Mouse (Mus musculus): ENCODE results near the gene Olfr1080. TPM values are rescaled to one million over a fixed set of nuclear protein-coding genes. Genes with fewer than 3 reads are reported as not detected.

Gene Olfr1080
- not detected for polyA plus RNA-seq (2017; shearing (Covaris generic))

GRCm38 (mm10) chr2:86558135-86558534 is at the start of gene Olfr1080:
TSS of gene Olfr1080 (minus strand) at chr2:86558235.

DNA sequence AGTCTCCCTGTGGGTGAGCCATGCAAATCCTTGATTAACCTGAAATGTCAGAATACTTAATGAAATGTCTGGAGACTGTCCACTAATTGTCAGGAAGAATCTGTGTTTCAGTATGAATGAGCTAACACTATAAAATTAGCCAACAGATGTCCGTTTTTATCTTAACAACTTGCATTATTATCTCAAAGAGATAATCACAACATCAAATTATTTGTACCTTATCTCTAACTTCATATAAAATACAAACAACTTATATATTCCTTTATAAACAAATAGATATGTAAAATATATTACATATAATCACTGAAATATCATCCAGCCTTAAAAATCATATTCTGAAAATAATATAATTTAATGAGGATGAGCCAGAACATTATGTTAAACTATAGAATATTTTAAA is 40.8 kb upstream of the Olfr1080 start, which contains the start of gene Olfr1082:
Gene Olfr1082, minus strand, starts transcription at position 101 of the 400 bp plus-strand sequence.

DNA sequence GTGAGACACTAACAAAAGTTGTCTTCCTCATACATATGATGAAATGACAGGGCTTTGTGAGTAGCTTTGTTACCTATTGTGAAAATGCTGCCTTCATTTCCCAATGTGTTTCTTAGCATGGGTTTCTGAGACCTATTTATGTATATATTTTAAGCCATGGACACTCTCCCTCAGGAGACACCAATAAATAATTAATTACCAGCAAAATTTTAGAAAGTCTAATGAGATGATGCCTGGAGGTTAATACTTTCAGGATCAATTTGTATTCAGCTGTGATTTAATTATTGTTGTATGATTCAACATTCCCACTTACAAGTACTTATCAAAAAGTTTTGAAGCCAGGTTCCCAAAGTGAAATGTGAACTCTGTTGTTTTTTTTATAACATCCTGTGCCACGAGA is 15.7 kb downstream of the Olfr1080 start, which contains the start of gene Olfr1079:
Gene Olfr1079, minus strand, starts transcription at position 101 of the 400 bp plus-strand sequence.

GRCm38 (mm10) chr2:86508161-86508560 is 49.9 kb downstream of the Olfr1080 start, which contains the start of gene Olfr1076:
TSS of gene Olfr1076 (plus strand) at chr2:86508461.

Other genes starting within 250 kb of the Olfr1080 start
- gene Olfr1053, start 243.0 kb downstream of the Olfr1080 start, polyA plus RNA-seq (2017; shearing (Covaris generic)), result not detected
- not detected for gene Olfr1054, start 222.8 kb downstream of the Olfr1080 start, polyA plus RNA-seq (2017; shearing (Covaris generic))
- gene Olfr1055, start 208.0 kb downstream of the Olfr1080 start, polyA plus RNA-seq (2017; shearing (Covaris generic)), result not detected
- gene Olfr1056, start 195.8 kb downstream of the Olfr1080 start, polyA plus RNA-seq (2017; shearing (Covaris generic)), result not detected
- gene Olfr1057, start 179.8 kb downstream of the Olfr1080 start, polyA plus RNA-seq (2017; shearing (Covaris generic)), result not detected
- gene Olfr1058, start 169.7 kb downstream of the Olfr1080 start, polyA plus RNA-seq (2017; shearing (Covaris generic)), result not detected
- gene Olfr1061, start 144.2 kb downstream of the Olfr1080 start, polyA plus RNA-seq (2017; shearing (Covaris generic)), result not detected
- not detected for gene Olfr1062, start 131.5 kb downstream of the Olfr1080 start, polyA plus RNA-seq (2017; shearing (Covaris generic))
- not detected for gene Olfr1065, start 107.6 kb downstream of the Olfr1080 start, polyA plus RNA-seq (2017; shearing (Covaris generic))
- not detected for gene Olfr1066, start 102.0 kb downstream of the Olfr1080 start, polyA plus RNA-seq (2017; shearing (Covaris generic))
- not detected for gene Olfr228, start 70.8 kb downstream of the Olfr1080 start, polyA plus RNA-seq (2017; shearing (Covaris generic))
- not detected for gene Olfr1076, start 49.8 kb downstream of the Olfr1080 start, polyA plus RNA-seq (2017; shearing (Covaris generic))
- gene Olfr1079, start 15.8 kb downstream of the Olfr1080 start, polyA plus RNA-seq (2017; shearing (Covaris generic)), result not detected
- gene Olfr1082, start 40.7 kb upstream of the Olfr1080 start, polyA plus RNA-seq (2017; shearing (Covaris generic)), result not detected
- gene Olfr1084, start 81.5 kb upstream of the Olfr1080 start, polyA plus RNA-seq (2017; shearing (Covaris generic)), result not detected
- not detected for gene Olfr1085, start 103.8 kb upstream of the Olfr1080 start, polyA plus RNA-seq (2017; shearing (Covaris generic))
- not detected for gene Olfr1086, start 121.9 kb upstream of the Olfr1080 start, polyA plus RNA-seq (2017; shearing (Covaris generic))
- gene Olfr1087, start 140.2 kb upstream of the Olfr1080 start, polyA plus RNA-seq (2017; shearing (Covaris generic)), result not detected
- gene Olfr1089, start 175.5 kb upstream of the Olfr1080 start, polyA plus RNA-seq (2017; shearing (Covaris generic)), result not detected
- gene Olfr1090, start 200.8 kb upstream of the Olfr1080 start, polyA plus RNA-seq (2017; shearing (Covaris generic)), result not detected
- gene Olfr1093, start 224.2 kb upstream of the Olfr1080 start, polyA plus RNA-seq (2017; shearing (Covaris generic)), result not detected

Data from CD4-positive, CD25-positive, alpha-beta regulatory T cell, adult 9 weeks (primary cell).